Mouse (Mus musculus): ENCODE data around the gene Acp2. TPM values are rescaled to one million over a fixed set of nuclear protein-coding genes. Genes with fewer than 3 reads are reported as not detected.
"Not testable (repeated sequence)": the region's sequence is repeated elsewhere in the genome, so short reads cannot be mapped to it uniquely, and the experiment has no call there.

The Acp2 gene
- polyA plus RNA-seq, 1 experiment, result 35.6 TPM

DNA sequence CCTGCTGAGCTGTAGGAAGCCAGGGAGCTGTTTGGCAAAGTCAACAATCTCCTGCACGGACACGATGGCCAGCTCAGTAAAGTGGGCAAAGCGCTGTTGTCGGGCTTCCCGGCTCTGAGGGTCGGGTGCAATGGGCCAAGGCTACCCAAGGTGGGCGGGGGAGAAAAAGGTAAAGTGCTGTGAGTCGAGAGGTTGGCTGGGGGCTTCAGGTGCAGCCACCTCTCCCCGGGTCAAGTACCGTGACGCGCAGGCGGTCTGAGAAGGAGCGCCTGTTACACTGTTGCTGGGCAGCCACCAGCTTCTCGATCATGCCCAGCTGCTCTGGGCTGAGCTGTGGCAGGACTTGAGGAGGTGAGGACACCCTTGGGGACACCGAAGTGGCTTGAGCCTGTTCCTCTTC lies 12.2 kb upstream of the Acp2 start:
- DNase-seq (ENCODE audit: extremely low spot score in 1 of 2, low spot score in 1 of 2), result no peak

DNA sequence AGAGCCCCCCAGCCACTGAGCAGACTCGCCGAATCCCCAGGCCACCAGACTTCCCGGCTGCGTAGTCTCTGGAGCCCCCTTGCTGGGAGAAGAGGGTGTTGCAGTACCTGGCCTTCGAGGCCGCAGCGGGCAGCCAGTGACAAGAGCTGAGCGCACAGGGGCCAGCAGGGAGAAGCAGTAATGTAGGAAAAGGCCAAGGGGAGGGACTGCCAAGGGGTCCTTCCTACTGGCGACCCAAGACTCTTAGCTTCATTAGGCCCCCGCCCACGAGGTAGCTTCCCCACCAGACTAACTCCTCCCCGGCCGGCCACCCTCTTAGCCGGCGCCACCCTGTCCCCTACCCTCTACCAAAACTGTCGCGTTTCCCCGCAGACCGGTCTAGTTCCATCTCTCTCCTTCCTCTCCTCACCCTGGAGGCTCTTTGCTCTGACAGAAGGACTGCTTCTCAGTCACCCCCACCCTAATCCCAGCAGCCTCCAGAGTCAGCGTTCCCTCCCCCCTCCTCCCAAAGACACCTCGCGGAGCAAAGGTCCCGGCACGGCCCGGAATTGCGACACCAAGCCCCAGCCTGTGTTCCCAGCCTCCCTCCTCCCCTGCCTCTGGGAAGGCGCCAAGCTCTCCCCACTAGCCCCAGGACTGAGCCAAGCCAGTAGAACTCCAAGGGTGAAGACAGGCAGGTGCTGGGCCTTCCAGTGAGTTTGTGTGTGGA lies 7.9 kb upstream of the Acp2 start:
- DNase-seq (ENCODE audit: extremely low spot score in 1 of 2, low spot score in 1 of 2), result peak in 1 of 2 experiments; percentile 54

DNA sequence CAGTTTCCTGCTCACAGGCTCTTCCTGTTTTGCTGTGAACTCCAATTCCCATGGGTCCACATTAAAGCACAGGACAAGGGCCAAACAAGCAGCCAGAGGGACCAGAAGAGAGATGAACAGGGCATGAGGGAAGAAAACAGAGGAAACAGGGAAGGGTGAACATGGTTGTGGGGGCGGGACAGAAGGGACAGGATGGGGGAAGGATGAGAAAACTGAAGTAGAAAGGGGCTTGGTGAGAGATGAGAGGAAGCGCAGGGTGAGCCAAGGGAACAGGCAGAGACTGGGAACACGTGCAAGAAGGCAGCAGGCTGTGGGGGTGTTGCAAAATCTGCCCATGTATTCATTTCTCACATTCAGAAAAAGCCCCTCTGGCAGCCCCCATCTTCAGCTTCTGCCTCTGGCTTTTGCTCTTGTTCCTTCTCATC lies 6.1 kb upstream of the Acp2 start:
- DNase-seq (ENCODE audit: extremely low spot score in 1 of 2, low spot score in 1 of 2), result peak; percentile 34 to 64

DNA sequence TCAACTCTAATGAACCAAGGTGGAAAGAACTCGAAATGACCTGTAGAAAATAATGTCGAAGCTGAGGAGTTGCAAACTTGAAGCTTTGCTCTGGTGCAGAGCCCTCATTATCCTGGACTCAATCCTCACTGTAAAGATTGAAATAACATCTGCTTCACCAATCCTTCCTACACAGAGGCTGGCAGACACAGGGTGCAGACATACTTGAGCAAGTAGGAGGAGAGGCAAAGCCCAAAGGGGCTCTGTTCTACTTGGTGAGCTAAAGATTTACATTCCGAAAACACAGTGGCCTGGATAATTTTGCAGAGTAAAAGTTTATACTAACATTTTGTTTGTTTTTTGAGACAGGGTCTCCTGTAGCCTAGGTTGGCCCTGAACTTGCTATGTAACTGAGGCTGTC lies 3.8 kb upstream of the Acp2 start:
- DNase-seq (ENCODE audit: extremely low spot score in 1 of 2, low spot score in 1 of 2), result peak in 1 of 2 experiments; percentile 33

DNA sequence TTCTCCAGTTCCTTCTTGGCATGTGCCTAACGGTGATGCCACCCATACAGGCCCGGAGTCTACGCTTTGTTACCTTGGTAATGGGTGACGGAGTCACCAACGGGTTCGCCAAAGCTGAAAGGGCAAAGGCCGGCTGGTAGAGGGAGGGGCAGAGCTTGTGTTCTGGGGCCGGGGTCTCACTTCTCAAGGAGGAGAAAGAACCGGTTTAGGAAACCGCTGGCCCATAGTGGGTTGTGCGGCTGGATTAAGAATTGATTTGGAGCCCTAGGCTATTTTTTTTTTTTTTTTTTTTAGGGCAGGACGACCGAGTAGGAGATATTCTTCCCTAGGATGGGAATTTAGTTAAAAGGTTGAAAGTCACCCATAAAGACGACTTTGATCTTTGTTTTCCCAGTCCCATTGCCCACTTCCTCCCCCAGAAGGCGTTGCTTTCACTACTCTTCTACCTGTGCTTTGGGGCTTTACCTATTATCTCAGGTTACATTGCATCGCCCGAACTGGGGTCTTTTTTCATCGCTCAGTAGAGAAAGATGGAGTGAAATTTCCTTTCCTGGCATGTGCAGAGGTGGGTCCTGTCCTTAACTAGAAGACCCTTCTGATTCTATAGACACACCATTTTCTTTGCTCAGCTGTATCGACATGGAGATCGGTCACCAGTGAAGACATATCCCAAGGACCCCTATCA lies 429 bp downstream of the Acp2 start:
- no peak for DNase-seq (ENCODE audit: extremely low spot score in 1 of 2, low spot score in 1 of 2)

DNA sequence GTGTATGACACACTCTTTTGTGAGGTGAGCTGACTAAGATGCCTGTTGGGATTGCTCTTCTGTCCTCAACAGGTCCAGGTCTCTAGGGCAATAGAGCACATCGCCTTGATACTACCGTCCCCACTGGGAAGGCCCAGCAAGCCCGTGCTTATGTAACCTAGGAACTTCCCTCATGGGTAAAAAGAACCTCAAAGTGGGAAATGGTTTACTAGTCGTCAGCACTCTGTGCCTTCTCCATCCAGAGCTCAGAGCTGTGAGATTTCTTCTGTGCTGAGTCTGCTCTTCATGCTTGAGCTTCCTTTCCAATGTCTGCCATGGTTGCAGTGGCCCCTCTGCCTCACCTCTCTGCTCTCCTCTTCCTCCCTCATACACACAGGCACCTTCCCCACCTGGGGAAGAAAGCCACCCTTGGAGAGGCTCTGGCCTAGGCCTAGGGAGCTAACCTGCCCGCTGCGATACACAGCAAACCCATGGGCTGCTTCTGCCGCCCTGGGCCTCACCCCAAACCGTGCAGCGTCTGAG lies 3.6 kb downstream of the Acp2 start:
- DNase-seq (ENCODE audit: extremely low spot score in 1 of 2, low spot score in 1 of 2), result no peak

DNA sequence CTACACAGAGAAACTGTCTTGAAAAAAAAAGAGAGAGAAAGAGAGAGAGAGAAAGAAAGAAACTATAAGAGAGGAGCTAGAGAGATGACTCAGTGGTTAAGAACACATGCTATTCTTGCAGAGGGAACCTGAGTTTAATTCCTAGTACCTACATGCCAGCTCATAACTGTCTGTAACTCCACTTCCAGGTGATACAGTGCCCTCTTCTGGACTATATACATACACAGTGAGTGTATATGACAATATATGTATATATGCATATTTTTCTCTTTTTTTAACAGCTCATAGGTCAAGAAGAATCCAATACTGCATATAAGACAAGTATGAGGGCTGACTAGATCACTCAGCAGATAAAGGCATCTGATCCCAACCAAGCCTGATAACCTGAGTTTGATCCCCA lies 10.6 kb downstream of the Acp2 start:
- no peak for DNase-seq (ENCODE audit: extremely low spot score in 1 of 2, low spot score in 1 of 2)

DNA sequence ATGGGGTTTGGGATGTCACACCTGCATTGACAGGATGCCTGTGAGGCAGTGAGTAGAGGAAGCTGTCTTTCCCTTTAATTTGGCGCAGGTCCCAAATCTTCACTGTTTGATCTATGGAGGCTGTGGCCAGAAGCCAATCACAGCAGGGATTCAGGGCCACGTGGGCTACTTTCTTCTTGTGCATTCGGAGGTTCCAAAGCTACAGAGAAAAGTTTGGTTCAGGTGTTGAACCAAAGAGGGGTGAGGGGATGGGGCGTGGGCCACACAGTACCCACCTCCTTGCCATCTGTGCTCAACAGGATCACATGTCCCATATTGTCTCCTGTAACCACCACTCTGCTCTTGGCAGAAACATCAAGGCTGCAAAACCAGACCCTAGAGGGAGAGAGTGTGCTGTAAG lies 14.3 kb downstream of the Acp2 start:
- peak in 1 of 2 experiments; percentile 35 for DNase-seq (ENCODE audit: extremely low spot score in 1 of 2, low spot score in 1 of 2)

DNA sequence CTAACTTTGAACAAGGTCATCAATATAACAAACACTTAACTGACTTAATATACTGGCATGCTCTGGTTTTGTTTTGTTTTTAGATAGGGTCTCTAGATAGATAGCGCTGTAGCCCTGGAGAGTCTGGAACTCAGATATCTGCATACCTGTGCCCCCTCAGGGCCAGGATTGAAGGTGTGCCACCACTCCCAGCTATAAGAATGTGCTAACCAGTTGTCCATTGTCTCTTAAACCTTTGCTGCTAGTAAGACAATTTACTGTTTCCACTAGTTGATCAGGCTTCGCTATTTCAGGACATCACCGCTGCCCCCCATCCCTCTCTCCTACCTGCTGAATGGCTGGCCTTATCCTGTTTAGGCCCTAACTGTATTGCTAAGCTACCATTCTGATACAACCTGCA lies 17.8 kb downstream of the Acp2 start:
- no peak for DNase-seq (ENCODE audit: extremely low spot score in 1 of 2, low spot score in 1 of 2)

DNA sequence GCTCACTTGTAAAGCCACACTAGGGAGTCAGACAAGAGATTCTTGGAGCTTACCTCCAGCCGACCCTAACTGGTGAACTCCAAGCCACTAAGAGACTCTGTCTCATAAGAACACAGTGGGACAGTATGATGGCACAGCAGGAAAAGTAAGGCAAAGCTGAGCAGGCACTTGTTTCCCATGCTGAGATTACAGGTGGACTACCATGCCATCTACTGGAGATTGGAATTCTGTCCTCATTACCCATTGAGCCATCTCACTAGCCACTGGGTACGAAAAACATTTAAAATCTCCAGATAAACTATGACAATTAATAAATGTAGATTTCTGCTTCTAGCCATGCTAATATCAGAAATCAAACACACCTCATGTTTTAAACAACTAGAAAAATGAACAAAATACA lies 20.9 kb downstream of the Acp2 start:
- no peak for DNase-seq (ENCODE audit: extremely low spot score in 1 of 2, low spot score in 1 of 2)

DNA sequence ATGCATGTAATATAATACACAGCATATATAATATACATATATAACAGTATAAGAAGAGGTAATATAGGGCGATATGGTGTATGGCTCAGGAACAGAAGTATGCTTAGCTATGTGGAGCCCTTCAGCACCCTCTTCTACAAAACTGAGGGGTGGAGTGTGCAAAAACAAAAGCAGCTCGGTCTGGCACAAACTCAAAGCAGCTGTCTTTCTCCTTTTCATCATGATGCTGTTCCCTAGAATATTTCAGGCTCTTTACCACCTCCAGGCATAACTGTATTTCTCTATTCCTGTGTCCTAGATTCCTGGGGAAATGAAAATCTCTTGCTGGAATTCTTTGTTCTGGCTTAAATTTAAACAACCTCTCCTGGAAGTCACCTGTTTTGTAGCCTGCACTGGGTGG lies 27.1 kb downstream of the Acp2 start:
- peak; percentile 71 to 72 for DNase-seq (ENCODE audit: extremely low spot score in 1 of 2, low spot score in 1 of 2)

DNA sequence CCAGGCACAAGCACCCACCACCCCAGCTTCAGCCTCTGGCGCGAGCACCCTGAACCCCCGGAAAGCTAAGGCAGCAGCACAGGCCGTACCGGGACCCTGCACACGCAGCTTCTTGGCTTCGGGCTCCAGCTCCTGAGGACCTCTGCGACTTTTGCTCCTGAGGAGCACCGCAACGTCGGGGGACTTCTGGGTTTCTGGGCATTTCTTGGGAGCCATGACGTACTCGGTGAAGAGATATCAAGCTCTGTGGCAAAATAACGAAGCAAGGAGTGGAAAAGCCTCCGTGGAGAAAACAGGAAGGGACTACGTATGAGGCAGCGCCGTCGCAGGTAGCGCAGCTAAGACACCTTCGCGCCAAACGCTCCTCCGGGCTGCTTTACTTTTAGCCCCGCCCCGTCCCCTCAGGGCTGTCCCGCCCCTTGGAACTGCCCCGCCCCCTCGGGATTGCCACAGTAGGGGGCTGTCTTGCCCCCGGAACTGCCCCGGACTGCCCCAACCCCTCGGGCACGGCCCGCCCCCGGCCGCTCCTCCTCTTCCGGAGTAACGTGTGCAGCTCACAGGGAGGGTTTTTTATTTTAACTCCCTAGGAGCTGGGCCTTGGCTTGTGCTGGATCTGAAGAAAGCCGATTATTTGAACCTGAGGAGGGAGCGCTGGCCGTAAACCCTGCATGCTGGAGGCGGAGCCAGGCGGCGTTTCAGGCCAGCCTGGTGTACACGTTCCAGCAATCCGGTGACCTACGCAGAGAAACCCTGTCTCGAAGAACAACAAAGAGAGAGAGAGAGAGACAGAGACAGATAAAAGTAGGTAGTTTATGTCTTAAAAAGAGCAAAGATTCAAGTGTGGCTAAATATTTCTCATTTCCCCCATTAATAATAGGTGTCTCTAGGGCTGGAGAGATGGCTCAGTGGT lies 34.2 kb downstream of the Acp2 start, which contains the start of gene Ddb2:
Gene Ddb2 (minus strand): TSS at position 382 of the 910 bp plus-strand sequence.
- peak; percentile 75 to 87 for DNase-seq (ENCODE audit: extremely low spot score in 1 of 2, low spot score in 1 of 2)

DNA sequence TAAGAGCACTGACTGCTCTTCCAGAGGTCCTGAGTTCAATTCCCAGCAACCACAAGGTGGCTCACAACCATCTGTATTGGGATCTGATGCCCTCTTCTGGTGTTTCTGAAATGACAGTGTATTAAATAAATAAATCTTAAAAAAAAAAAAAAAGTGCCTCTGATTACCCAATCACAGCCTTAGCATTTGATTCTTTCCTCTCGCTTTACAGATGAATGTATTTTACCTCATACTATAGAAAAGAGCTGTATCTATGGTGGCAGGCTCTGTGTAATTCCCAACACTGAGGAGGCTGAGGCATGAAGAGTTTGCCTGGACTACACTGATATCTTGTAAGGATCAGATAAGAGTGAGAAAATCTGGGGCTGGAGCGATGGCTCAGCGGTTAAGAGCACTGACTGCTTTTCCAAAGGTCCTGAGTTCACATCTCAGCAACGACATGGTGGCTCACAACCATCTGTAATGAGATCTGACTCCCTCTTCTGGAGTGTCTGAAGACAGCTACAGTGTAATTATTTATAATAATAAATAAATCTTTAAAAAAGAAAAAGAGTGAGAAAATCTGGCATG lies 34.9 kb downstream of the Acp2 start:
- DNase-seq (ENCODE audit: extremely low spot score in 1 of 2, low spot score in 1 of 2), result not testable (repeated sequence)

DNA sequence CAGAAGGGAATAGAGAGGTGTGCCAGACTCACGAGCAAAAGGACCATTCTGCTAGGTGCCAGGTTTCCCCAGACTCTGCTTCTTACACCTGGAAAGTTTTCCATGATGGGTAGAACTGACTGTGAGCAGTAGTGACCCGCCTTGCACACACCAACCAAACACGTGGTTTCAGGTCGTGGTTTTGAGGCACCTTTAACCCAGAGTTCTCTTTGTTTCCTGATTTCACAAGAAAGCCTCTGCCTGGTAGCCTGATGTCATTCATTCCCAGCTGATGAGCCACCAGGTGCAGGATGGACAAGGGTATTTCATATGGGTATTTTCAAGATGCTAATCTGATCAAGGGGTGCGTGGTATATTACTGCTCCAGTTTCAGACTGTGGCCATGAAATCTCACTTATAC lies 39.9 kb downstream of the Acp2 start:
- DNase-seq (ENCODE audit: extremely low spot score in 1 of 2, low spot score in 1 of 2), result no peak

DNA sequence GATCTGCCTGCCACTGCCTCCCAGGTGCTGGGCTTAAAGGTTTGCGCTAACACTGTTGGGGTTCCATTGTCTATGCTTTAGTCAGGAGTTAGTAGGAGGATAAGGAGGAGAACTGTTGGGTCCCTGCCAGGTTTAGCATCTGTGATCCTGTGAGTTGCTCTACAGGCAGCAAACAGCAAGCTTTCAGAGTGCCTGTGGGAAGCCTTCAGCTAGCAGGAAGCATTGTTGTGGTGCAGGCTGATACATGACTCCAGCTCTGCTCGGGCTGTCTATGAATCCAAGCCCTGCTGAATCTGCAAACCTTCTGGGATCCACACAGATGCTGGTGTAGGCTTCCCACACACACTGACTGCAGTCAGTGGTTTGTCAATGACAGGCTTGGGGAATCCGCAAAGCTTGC lies 40.7 kb downstream of the Acp2 start:
- peak; percentile 70 to 87 for DNase-seq (ENCODE audit: extremely low spot score in 1 of 2, low spot score in 1 of 2)

DNA sequence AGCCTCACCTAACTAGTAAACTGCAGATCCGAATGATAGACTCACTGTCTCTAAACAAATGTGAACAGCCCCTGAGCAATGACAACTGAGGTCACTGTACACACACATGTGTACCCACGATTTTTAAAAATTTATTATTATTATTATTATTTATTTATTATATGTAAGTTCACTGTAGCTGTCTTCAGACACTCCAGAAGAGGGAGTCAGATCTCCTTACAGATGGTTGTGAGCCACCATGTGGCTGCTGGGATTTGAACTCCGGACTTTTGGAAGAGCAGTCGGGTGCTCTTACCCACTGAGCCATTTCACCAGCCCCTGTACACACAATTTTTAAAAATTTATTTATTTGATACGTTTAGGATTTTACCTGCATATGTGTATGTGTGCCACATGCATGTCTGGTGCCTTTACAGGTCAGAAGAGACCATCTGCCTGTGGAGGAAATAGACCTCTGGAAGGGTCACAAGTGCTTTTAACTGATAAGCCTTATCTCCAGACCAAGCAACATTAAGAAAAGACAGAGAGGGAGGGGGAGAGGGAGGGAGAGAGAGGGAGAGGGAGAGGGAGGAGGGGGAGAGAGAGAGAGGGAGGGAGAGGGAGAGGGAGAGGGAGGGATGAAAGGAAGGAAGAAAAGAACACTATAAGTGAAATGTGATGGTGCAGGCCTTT lies 42.0 kb downstream of the Acp2 start:
- no peak for DNase-seq (ENCODE audit: extremely low spot score in 1 of 2, low spot score in 1 of 2)

DNA sequence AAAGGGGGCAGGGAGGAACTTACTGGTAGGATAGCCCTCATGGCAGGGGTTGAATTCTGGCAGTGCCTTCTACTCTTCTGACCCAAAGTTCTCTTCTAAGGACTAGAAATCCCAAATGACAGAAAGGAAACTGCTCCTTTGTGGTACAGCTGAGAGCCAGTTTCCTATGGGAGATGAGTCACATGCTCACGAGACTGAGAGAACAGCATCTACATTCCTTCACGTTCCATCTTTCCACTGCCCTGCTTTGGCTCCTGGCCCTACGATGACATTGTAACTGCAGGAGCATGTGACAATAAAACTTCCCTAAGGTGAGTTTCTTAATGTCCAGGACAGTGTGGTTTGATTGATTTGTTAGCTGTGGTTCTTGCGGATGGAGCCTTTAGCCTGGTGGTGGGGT lies 45.7 kb downstream of the Acp2 start:
- no peak for DNase-seq (ENCODE audit: extremely low spot score in 1 of 2, low spot score in 1 of 2)

DNA sequence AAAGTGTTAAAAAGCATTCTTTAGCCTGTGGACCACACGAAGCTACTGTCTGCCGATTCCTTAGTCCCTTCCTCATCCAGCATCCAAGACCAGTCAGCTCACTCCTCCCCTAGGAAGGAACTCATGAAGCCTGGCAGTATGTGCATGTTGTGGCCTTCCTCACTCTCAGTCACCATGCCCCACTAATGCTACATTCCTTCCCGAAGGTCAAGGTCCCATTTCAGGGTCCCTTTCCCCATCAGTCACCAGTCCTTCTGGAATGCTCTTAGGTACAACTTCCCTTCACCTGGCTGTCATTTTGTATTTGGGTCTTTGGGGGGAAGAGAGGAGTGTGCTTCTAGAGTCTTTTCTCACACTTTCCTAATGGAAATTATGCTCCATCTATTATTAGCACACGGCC lies 49.3 kb downstream of the Acp2 start:
- no peak for DNase-seq (ENCODE audit: extremely low spot score in 1 of 2, low spot score in 1 of 2)

DNA sequence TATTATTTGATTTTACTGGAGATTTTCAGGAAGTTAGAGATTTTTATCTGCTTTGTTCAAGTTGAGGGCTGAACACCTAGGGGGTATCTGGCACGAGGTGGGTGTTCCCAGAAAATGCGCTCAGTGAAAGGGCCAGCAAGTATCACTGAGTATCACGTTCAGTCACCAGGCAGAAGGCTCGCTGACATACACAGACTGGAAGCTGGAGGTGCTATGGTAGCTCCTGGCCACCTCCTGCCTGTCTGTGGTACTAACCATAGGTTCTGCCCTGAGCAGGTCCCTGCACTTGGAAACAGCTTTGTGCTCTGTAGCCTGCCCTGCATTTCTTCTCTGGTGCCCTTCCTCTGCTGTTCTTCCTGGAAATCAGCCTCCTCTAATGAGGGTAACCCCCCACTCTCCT lies 49.8 kb downstream of the Acp2 start:
- DNase-seq (ENCODE audit: extremely low spot score in 1 of 2, low spot score in 1 of 2), result no peak

DNA sequence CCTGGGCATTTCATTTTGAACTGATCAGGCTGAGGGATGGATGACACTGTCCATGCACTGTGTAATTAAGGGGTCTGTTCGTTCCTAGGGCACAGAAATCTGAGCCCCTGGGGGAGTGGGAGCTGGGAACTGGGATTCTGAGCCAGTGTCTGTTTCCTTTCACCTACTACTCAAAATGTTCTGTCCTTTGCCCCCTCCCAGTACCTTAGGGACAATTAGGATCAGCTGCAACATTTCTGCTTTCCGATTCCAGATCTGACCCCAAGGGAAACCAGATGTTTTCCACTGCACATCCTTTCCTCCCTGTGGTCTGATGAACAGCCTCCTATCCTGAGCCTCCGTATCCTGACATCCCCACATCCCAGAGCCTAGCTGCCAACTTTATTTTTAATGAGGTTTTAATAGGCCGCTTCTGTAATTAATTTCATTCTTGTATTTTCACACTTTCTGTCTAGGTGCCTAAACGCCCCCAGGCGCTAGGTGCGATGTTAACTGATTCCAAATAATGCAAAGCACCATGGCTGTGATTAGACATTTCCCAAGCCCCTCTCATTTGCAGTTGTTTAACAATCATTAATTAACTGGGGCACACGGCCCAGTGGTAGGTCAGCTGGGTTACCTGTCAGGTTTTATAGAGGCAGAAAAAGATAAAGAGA lies 52.2 kb downstream of the Acp2 start:
- no peak for DNase-seq (ENCODE audit: extremely low spot score in 1 of 2, low spot score in 1 of 2)
